Mouse (Mus musculus): ENCODE measurements around the gene Lrrc38.

GRCm38 (mm10) chr4:143350047-143351015, 774 bp downstream of the Lrrc38 start:
- no peak for TF ChIP-seq CTCF (IDR thresholded peaks at IDR 0.05; ENCODE audit: borderline replicate concordance, control insufficient read depth, extremely low read depth, insufficient read depth, low read length, poor library complexity)
- no peak for TF ChIP-seq POLR2A (IDR thresholded peaks at IDR 0.05; ENCODE audit: control insufficient read depth, extremely low read depth, insufficient read depth, low read length, poor library complexity)

Data from thymus, adult 2 months (tissue).